Mouse (Mus musculus) MEL (cell line): ENCODE results near the gene Dcdc2b.

ENCODE experiments used
- BHLHE40 ChIP-seq: IDR thresholded peaks from 2 replicates; pipeline ENCODE4 v1.6.1; 2012; ENCODE audit warnings: low read depth, mild to moderate bottlenecking, inconsistent platforms, low read length, improper control_type of control experiment, borderline replicate concordance
- CHD2 ChIP-seq: IDR thresholded peaks from 2 replicates; pipeline ENCODE4 v1.6.1; 2011; ENCODE audit warnings: low read length, improper control_type of control experiment
- CTCF ChIP-seq, 3 experiments: IDR thresholded peaks in 2 of 3; conservative IDR thresholded peaks in 1 of 3; 2 replicates each; pipeline ENCODE4 v1.5.1; 2011 to 2012; ENCODE audit warnings: low read length in 3 of 3, low read depth in 2 of 3, mild to moderate bottlenecking in 2 of 3, improper control_type of control experiment in 1 of 3, inconsistent platforms in 1 of 3, mixed read lengths in 1 of 3, moderate library complexity in 1 of 3; ENCODE audit not compliant: control insufficient read depth in 1 of 3, insufficient read depth in 1 of 3, poor library complexity in 1 of 3, severe bottlenecking in 1 of 3
- E2F4 ChIP-seq: IDR thresholded peaks from 2 replicates; pipeline ENCODE4 v1.6.1; 2011; ENCODE audit warnings: low read depth, low read length, improper control_type of control experiment, borderline replicate concordance
- ETS1 ChIP-seq: IDR thresholded peaks from 2 replicates; pipeline ENCODE4 v1.6.1; 2012; ENCODE audit warnings: low read depth, mild to moderate bottlenecking, inconsistent platforms, low read length, improper control_type of control experiment, moderate library complexity
- MAFK ChIP-seq: IDR thresholded peaks from 2 replicates; pipeline ENCODE4 v1.6.1; 2011; ENCODE audit warnings: low read depth, mild to moderate bottlenecking, low read length, improper control_type of control experiment, borderline replicate concordance
- MAX ChIP-seq: IDR thresholded peaks from 2 replicates; pipeline ENCODE4 v1.6.1; 2011; ENCODE audit warnings: low read length, improper control_type of control experiment
- NRF1 ChIP-seq: IDR thresholded peaks from 2 replicates; pipeline ENCODE4 v1.6.1; 2014; ENCODE audit warnings: low read depth, mild to moderate bottlenecking, inconsistent platforms, low read length, improper control_type of control experiment, moderate library complexity; ENCODE audit not compliant: poor library complexity, insufficient read depth, severe bottlenecking
- POLR2A ChIP-seq, 2 experiments: IDR thresholded peaks; 2 replicates each; pipeline ENCODE4 v1.6.1; 2011 to 2012; ENCODE audit warnings: low read length in 2 of 2, mild to moderate bottlenecking in 2 of 2, control low read depth in 1 of 2, improper control_type of control experiment in 1 of 2, low read depth in 1 of 2, moderate library complexity in 1 of 2; ENCODE audit not compliant: control insufficient read depth in 1 of 2, insufficient read depth in 1 of 2, poor library complexity in 1 of 2
- SMC3 ChIP-seq: IDR thresholded peaks from 2 replicates; pipeline ENCODE4 v1.6.1; 2011; ENCODE audit warnings: low read depth, low read length, improper control_type of control experiment
- ZNF384 ChIP-seq: IDR thresholded peaks from 2 replicates; pipeline ENCODE4 v1.6.1; 2012; ENCODE audit warnings: low read depth, mild to moderate bottlenecking, inconsistent platforms, low read length, improper control_type of control experiment

GRCm38 (mm10) chr4:129648656-129649055 is 34.6 kb upstream of the Dcdc2b start:
- TF ChIP-seq CTCF (IDR thresholded peaks at IDR 0.05 in 2 of 3, conservative IDR thresholded peaks at IDR 0.05 in 1 of 3; ENCODE audit: control insufficient read depth in 1 of 3, insufficient read depth in 1 of 3, low read depth in 2 of 3, low read length in 3 of 3, poor library complexity in 1 of 3, severe bottlenecking in 1 of 3), result no peak
- TF ChIP-seq CHD2, result no peak
- TF ChIP-seq ZNF384, result no peak
- TF ChIP-seq MAFK, result no peak
- no peak for TF ChIP-seq E2F4
- no peak for TF ChIP-seq SMC3
- no peak for TF ChIP-seq ETS1
- no peak for TF ChIP-seq NRF1
- no peak for TF ChIP-seq POLR2A (IDR thresholded peaks at IDR 0.05; ENCODE audit: control insufficient read depth in 1 of 2, insufficient read depth in 1 of 2, low read depth in 1 of 2, low read length in 2 of 2, poor library complexity in 1 of 2)
- no peak for TF ChIP-seq MAX
- TF ChIP-seq BHLHE40, result no peak
